Mouse (Mus musculus) cerebellum, adult (tissue): Measurements from ENCODE around the gene Gm10392.
"Not testable (repeated sequence)": the region's sequence is repeated elsewhere in the genome, so short reads cannot be mapped to it uniquely, and the experiment has no call there.

Experiments used
- ATAC-seq: cut with Nextera tagmentation; 2 replicates; pipeline ENCODE4 v1.9.2; 2017; ENCODE audit warnings: mild to moderate bottlenecking, moderate library complexity, mixed read lengths; ENCODE audit not compliant: insufficient number of reproducible peaks, low FRiP score, low TSS enrichment

Gene Gm10392

GRCm38 (mm10) chr11:77519043-77519442 lies at the start of gene Gm10392:
Gm10392 (minus strand) TSS chr11:77519198.
- ATAC-seq, result no peak

GRCm38 (mm10) chr11:77545261-77545660 lies 26.3 kb upstream of the Gm10392 start:
- ATAC-seq, result no peak

GRCm38 (mm10) chr11:77532202-77532846 lies 13.3 kb upstream of the Gm10392 start:
- ATAC-seq, result no peak

- ATAC-seq, result no peak
Measured at GRCm38 (mm10) chr11:77530862-77531261, 11.9 kb upstream of the Gm10392 start.

GRCm38 (mm10) chr11:77529644-77530043 lies 10.6 kb upstream of the Gm10392 start:
- ATAC-seq, result no peak

- ATAC-seq, result not testable (repeated sequence)
Measured at GRCm38 (mm10) chr11:77528420-77528819, 9.4 kb upstream of the Gm10392 start.

GRCm38 (mm10) chr11:77525804-77526486 lies 6.9 kb upstream of the Gm10392 start:
- ATAC-seq, result no peak

GRCm38 (mm10) chr11:77520601-77521529 lies 1.9 kb upstream of the Gm10392 start:
- no peak for ATAC-seq

- no peak for ATAC-seq
Measured at GRCm38 (mm10) chr11:77518051-77518798, 773 bp downstream of the Gm10392 start.

- no peak for ATAC-seq
Measured at GRCm38 (mm10) chr11:77516553-77517425, 2.2 kb downstream of the Gm10392 start.

GRCm38 (mm10) chr11:77515637-77516552 lies 3.1 kb downstream of the Gm10392 start, which contains the start of gene Trp53i13:
Trp53i13 (minus strand) TSS chr11:77515980.
- no peak for ATAC-seq

GRCm38 (mm10) chr11:77514832-77515636 lies 4.0 kb downstream of the Gm10392 start, which contains the start of gene Abhd15:
Abhd15 (plus strand) TSS chr11:77515121.
- peak; percentile 42; the same call in 1 of the 2 replicates for ATAC-seq

GRCm38 (mm10) chr11:77514281-77514831 lies 4.6 kb downstream of the Gm10392 start:
- no peak for ATAC-seq

- ATAC-seq, result no peak
Measured at GRCm38 (mm10) chr11:77513811-77514170, 5.2 kb downstream of the Gm10392 start.

GRCm38 (mm10) chr11:77512891-77513810 lies 5.8 kb downstream of the Gm10392 start:
- ATAC-seq, result 0 out of 2 replicates have a peak, but pooled peaks have one; percentile 36

- no peak for ATAC-seq
Measured at GRCm38 (mm10) chr11:77511336-77511735, 7.7 kb downstream of the Gm10392 start.
